Mouse (Mus musculus) left cerebral cortex, postnatal 36 days (tissue): ENCODE data around the gene Nol11. TPM values are rescaled to one million over a fixed set of nuclear protein-coding genes. Genes with fewer than 3 reads are reported as not detected.
"Not testable (repeated sequence)": the region's sequence is repeated elsewhere in the genome, so short reads cannot be mapped to it uniquely, and the experiment has no call there.

Experiments used
- DNase-seq, 2 experiments: peaks; one replicate each; pipeline ENCODE4 v3.0.0; 2021 to 2022; ENCODE audit warnings: low spot score in 2 of 2, mixed read lengths in 1 of 2
- intact Hi-C: fragments of 180-260 bp; cut with DNase I; formaldehyde crosslinking; loops from one replicate; pipeline ENCODE4 v1.15.1; 2025
- total RNA-seq, 2 experiments: library from RNA; stranded (reverse); gene quantifications; 2 replicates each; pipeline ENCODE4 v1.2.3; 2021

Gene Nol11
- total RNA-seq, 2 experiments from 2014 or later: 22.9 to 27.6 TPM

DNA sequence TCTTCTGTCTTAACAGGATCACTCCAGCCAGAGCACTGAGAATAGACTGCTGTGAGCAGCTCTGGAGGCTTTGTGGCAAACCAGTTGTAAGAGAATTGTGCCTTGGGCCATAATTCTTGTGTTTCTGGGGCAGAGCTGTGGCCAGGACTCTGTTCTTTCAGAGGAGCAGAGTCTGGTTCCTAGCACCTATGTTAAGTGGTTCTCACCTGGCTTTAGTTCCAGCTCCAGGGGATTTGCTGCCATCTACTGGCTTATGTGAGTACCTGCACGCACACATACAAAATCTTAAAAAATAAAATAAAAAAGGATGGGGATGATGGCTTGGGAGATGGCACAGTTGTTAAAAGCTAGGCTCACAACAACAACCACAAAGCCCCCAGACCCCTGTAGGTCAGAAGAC lies 30.1 kb downstream of the Nol11 start:
- no peak for DNase-seq
- intact Hi-C loops: no loop called here

- no peak for DNase-seq
- intact Hi-C loops: no loop called here
Observed at GRCm38 (mm10) chr11:107156977-107157642, 32.1 kb downstream of the Nol11 start.

DNA sequence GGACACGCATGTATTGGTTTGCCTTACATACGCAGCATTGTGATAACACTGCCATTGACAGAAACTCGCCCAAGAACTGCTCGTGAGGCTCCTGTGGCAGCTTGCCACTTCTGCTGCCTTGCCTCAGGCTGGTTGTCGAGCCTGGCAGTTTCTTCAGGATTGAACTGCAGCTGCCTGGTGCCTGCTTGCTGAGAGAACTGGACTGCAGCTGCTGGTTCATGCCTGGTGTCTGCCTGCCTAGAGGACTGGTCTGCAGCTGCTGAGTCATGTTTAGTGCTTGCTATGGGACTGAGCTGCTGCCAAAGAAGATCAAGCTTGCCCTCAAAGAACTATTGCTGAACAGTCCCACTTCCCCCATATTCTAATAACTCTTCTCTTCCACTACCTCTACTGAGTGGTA lies 33.9 kb downstream of the Nol11 start:
- no peak for DNase-seq
- intact Hi-C loops: no loop called here

- DNase-seq: no peak
- intact Hi-C loops: no loop called here
Observed at GRCm38 (mm10) chr11:107154431-107154830, 34.8 kb downstream of the Nol11 start.

GRCm38 (mm10) chr11:107153645-107154044 lies 35.5 kb downstream of the Nol11 start:
- intact Hi-C loops: no loop called here
- DNase-seq: no peak

DNA sequence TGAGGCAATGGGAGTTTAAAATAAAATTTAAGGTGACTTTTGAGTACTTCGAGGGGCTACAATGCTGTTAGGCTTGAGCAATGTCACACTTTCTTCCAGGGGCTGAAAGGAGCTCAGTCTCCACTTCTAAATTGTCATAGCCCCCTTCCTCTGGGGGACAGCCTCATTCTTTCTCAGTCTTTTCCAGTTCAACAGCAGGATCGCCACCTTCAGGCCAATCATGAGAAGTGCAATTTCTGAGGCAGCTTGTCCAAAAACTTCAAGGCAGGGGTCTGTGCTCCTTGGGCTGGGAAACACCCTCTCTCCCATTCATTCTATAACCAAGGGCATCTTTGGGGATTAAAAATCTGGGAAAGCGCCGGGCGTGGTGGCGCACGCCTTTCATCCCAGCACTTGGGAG lies 37.4 kb downstream of the Nol11 start:
- DNase-seq: no peak
- intact Hi-C loops: no loop called here

DNA sequence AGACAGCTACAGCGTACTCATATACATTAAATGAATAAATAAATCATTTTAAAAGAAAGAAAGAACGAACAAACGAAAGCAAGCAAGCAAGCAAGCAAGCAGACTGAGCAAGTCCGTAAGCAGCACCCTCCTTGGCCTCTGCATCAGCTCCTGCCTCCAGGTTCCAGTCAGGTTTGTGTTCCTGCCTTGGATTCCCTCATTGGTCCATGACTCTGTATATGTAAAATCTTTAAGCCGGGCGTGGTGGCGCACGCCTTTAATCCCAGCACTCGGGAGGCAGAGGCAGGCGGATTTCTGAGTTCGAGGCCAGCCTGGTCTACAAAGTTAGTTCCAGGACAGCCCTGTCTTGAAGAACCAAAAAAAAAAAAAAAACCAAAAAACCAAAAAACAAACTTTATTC lies 45.2 kb downstream of the Nol11 start:
- intact Hi-C loops, DNase-seq: not testable (repeated sequence)

DNA sequence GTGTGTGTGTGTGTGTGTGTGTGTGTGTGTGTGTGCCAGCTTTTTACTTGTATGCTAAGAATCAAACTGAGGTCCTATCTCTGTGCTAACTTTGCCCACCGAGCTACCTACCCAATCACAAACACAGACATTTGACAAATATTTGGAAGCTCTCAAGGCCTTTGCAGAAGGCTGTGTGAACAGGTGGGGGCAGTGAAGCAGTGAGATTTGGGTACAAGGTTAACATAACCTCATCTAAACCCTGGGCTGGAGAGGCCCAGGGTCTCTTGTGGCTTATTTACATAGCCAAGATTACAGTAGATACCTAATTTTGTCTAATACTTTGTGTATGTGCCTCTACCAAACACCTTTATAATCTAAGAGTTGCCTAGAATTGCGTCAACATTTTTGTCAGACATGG lies 46.8 kb downstream of the Nol11 start:
- intact Hi-C loops: no loop called here
- DNase-seq: no peak

DNA sequence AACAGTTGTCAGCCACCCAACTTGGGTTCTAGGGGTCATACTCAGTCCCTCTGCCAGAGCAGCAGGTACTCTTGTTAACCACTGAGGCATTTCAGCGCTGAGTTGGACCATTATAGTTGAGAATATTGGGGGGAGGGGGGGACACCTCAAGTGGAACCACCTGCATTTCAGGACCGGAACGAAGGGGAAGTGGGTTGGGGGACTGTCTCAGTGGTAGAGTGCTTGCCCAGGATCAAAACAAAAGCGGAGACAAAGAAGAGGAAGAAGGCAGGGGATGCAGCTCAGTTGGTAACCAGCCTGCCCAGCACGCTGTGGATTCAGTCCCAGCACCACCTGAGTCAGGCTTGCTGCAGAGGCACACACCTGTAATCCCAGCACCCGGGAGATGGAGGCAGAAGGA lies 48.4 kb downstream of the Nol11 start:
- no peak for DNase-seq
- intact Hi-C loops: no loop called here

GRCm38 (mm10) chr11:107138633-107139032 lies 50.5 kb downstream of the Nol11 start:
- intact Hi-C loops: no loop called here
- no peak for DNase-seq

- DNase-seq: no peak
- intact Hi-C loops: no loop called here
Observed at GRCm38 (mm10) chr11:107137593-107137992, 51.6 kb downstream of the Nol11 start.

DNA sequence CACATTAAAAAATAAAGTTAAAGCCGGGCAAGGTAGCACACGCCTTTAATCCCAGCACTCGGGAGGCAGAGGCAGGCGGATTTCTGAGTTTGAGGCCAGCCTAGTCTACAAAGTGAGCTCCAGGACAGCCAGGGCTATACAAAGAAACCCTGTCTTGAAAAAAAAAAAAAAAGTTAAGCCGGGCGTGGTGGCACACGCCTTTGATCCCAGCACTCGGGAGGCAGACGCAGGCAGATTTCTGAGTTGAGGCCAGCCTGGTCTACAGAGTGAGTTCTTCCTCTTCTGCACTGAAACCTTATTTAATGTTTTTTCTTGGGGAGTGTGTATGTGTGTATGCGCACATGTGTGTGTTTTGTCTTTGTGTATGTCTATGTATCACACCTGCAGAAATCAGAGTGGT lies 52.7 kb downstream of the Nol11 start:
- DNase-seq, intact Hi-C loops: not testable (repeated sequence)

DNA sequence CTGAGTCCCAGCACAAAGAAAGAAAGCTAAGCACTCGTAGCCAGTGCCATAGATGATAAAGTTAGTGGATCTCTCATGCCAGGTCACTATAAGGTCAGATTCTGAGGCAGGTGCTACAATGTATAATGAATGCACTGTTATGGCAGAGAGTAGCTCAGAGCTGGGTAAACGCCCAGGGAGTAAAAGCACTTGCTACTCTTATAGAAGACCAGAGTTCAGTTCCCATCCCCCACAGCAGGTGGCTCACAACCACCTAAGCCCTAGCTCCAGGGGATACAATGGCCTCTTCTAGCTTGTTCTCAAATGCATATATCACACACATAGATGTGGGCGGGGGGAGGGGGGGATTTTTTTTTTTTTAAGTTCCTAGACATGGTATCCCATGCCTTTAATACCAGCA lies 53.4 kb downstream of the Nol11 start:
- DNase-seq: no peak
- intact Hi-C loops: no loop called here

GRCm38 (mm10) chr11:107132426-107132825 lies 56.8 kb downstream of the Nol11 start:
- DNase-seq: no peak
- intact Hi-C loops: no loop called here

DNA sequence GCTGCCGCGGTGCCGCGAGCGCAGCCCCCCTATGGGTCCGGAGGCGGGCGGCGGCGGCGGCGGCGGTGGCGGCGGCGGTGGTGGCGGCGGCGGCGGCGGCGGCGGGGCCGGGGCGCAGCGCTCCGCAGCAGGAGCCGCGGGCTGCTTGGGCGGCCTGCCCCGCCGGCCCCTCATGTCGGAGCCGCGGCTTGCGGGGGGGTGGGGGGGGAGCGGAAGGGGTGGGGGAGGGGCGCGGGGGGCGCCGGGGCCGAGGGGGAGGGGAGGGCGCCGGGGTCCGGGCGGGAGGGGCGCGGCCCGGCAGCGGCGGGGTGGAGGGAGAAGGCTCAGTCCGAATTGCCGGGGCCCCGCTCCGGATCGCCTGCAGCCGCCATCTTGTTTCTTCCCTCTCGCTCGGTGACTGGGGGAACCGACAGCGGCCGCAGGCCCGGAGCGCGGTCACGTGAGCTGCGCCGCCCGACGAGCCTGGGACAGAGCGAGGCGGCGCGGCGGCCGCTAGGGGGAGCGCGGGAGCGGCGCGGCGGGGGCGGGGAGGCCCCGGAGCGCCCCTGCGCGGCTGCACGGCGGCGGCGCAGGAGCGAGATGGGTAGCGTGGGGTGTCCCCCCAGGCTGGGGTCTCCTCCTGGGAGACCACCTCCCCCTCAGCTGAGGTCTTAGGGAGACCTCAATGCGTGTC lies 57.3 kb downstream of the Nol11 start, which contains the start of gene Bptf:
Gene Bptf, minus strand, starts transcription at position 379 of the 673 bp plus-strand sequence.
- intact Hi-C loops: no loop called here
- DNase-seq: peak; percentile 84 to 90

DNA sequence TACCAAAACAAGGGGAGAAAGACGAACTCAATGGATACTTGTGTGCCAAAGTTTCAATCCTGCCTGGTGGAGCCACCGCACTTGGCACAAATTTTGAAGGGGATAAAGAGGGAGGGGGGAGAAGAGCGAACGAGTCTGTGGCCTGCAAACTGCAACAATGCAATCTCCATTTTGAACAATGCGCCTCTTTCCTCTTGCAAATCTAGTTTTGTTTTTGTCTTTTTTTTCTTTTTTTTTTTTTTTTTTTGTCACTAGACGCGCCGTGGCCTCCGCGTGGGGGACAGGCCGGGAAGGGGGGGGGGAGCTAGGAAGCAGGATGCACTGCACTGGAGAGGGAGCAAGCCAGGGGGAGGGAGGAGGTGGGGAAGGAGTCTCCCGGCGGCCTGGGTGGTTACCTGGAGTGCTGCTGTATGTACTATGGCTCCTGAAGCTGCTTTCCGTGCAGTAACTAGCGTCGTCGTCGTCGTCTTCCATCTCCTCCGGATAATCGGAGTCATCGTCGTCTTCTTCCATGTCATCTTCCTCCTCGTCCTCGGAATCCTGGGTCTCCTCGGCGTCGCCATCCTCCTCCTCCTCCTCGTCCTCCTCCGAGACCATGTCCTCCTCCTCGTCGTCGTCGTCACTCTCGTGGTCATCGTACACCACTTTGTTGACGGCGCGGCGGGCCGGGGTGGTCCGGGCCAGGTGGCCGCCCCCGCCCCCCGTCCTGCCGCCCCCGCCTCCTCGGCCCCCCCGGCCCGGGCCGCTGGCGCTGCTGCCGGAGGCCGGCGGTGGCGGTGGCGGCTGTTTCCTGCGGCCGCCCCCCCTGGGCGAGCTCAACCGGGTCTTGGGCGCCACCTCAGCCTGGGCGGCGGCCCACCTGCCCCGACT lies 58.1 kb downstream of the Nol11 start:
- DNase-seq: peak; percentile 54 to 68
- intact Hi-C loops: no loop called here

GRCm38 (mm10) chr11:107130221-107130788 lies 58.9 kb downstream of the Nol11 start:
- DNase-seq: no peak

DNA sequence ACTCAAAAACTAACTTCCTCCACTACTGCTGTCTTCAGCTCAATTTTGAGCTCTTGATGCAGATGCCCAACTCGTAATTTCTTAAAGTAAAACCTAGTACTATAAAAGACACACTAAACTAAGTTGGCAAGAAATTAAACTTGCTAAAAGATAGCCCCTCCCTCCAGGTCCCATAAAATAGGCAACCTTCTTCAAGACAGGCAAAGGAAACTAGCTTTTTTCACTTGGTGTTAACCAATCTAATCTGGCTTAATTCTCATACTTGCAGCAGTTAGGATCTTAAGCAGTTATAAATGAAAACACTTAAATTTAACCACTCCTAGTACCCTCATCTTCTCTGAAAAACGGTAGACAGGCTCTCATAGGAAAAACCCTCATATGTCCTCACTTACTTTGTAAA lies 59.5 kb downstream of the Nol11 start:
- no peak for DNase-seq
- intact Hi-C loops: no loop called here

More at GRCm38 (mm10) chr11:107130221-107130788, 58.9 kb downstream of the Nol11 start:
- intact Hi-C loops: no loop called here

GRCm38 (mm10) chr11:107126716-107127115 lies 62.5 kb downstream of the Nol11 start:
- DNase-seq, intact Hi-C loops: not testable (repeated sequence)

GRCm38 (mm10) chr11:107125011-107125410 lies 64.2 kb downstream of the Nol11 start:
- intact Hi-C loops: no loop called here
- DNase-seq: no peak
